Mouse (Mus musculus): ENCODE data around the gene Acly. TPM values are rescaled to one million over a fixed set of nuclear protein-coding genes. Genes with fewer than 3 reads are reported as not detected.

The Acly gene
- polyA plus RNA-seq, 1 experiment from 2014 or later = 76.6 TPM

DNA sequence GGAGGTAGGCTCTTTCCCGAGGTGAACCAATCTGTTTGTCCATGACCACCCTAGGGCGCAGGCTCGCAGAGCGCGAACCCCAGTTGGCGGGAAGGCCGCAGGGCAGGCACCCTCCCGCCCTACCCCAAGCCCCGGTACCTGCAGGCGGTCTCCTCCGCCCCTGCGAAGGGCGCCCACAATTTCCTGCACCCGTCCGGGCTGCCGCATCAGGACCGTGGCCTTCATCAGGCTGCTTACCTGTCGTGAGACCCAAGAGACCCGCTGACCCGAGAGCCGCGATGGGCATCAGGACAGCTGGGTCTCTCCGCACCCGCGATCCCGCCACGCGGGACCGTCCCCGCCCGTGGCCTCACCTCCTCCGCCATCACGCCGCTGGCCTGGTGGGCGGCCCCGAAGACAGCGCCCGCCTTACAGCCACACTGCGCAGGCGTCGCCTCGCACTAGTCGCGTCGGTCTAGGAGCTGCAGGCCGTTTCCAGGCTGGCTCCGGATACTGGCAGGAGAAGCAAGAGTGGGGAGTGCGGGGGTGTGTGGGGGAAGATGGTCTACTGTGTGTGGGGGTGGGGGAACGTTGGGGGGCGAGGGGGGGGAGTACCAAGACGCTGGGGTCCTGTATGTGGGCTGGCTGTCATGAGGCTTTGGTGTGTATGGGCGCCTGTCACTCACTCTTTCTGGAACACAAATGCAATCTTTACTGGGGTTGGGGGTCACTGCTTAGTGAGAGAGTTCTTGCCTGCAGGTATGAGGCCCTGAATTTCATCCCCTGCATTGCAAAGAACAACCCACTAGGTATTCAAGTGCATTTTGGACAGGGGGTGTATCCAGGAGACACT is 86.9 kb downstream of the Acly start:
- H3K9me3 ChIP-seq (replicated peaks; ENCODE audit: control insufficient read depth, low read length) = no peaks in the 10 kb centered on the region
- peak overlapping the region; percentile 77 for H3K9ac ChIP-seq (ENCODE audit: low read depth, low read length)
- WGBS (ENCODE audit: insufficient replicate concordance) = 2% methylated on average over 52 of the region's 52 CpGs
- H3K27me3 ChIP-seq (ENCODE audit: control insufficient read depth, insufficient read depth, low read length) = no peaks in the 10 kb centered on the region
- ATAC-seq (replicated peaks; ENCODE audit: insufficient number of reproducible peaks, low FRiP score, low TSS enrichment) = peak; percentile 90
- H3K4me3 ChIP-seq (ENCODE audit: low read depth, low read length) = peak overlapping the region; percentile 66
- peaks cover 14% of the 10 kb centered on the region for H3K36me3 ChIP-seq (ENCODE audit: control insufficient read depth, insufficient read depth, low read length)
- 0 out of 2 replicates have a peak overlapping the region, but pooled peaks have one; percentile 8 for H3K27ac ChIP-seq (ENCODE audit: low read depth, low read length)
- H3K4me2 ChIP-seq = peak overlapping the region; percentile 67
- peaks cover 8% of the 10 kb centered on the region for H3K4me1 ChIP-seq (ENCODE audit: control insufficient read depth, insufficient read depth, low read length)

DNA sequence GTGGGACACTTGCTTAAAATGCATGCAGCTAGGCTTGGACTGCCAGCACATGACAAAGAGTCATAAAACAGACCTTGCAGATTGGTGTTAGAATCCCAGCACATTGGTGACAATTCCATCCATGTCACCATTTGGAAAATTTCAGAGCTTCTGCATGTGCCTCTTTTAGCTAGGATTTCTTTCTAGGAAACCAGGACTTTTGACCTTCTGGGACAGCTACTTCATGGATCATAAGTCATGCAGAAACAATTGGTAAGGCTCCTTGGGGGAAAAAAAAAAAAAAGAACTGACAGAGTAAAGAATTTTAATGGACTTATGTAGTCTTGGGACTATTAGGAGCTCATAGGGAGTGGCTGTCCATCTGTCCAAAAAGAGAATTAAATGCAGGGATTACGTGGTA is 89.9 kb downstream of the Acly start:
- 80% methylated on average over 1 of the region's 1 CpGs for WGBS (ENCODE audit: insufficient replicate concordance)
- Histone ChIP-seq H3K36me3 (ENCODE audit: control insufficient read depth, insufficient read depth, low read length) (peaks cover 20% of the 10 kb centered on the region), H3K4me3 (ENCODE audit: low read depth, low read length) (no peak overlapping the region), H3K4me2 (no peak overlapping the region), H3K9ac (ENCODE audit: low read depth, low read length) (no peak overlapping the region), H3K27ac (ENCODE audit: low read depth, low read length) (no peak overlapping the region), H3K9me3 (replicated peaks; ENCODE audit: control insufficient read depth, low read length) (no peaks in the 10 kb centered on the region), H3K4me1 (ENCODE audit: control insufficient read depth, insufficient read depth, low read length) (peaks cover 8% of the 10 kb centered on the region), H3K27me3 (ENCODE audit: control insufficient read depth, insufficient read depth, low read length) (no peaks in the 10 kb centered on the region)
- no peak for ATAC-seq (replicated peaks; ENCODE audit: insufficient number of reproducible peaks, low FRiP score, low TSS enrichment)

DNA sequence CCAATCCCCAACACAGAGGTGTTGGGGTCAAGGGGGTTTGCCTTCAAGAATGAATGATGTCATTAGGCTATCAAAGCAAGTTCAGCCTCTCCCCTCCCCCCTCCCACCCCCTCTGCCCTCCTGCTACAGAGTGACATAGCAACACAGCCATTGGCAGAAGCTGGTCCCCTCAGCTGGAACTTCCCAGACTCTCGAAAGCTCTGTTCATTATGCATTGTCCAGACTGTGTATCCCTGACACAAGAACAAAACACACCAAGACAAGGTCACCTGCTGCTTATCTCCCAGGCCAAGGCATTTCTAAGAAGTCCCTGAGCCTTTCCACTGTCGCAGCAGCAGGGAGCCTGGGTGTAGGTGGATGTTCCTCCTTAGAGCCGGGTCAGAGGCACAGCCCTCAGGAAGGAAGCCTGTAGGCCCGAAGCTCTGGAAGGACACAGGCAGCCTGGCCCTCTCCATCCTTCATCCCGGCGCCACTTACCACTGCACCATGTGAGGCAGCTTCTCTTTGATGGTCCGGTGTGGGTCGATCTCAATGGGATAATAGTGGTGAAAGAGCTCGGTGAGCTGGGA is 92.0 kb downstream of the Acly start:
- ATAC-seq (replicated peaks; ENCODE audit: insufficient number of reproducible peaks, low FRiP score, low TSS enrichment) = no peak
- WGBS (ENCODE audit: insufficient replicate concordance) = 85% methylated on average over 9 of the region's 9 CpGs
- Histone ChIP-seq H3K36me3 (ENCODE audit: control insufficient read depth, insufficient read depth, low read length) (peaks cover 25% of the 10 kb centered on the region), H3K9ac (ENCODE audit: low read depth, low read length) (no peak overlapping the region), H3K9me3 (replicated peaks; ENCODE audit: control insufficient read depth, low read length) (no peaks in the 10 kb centered on the region), H3K4me3 (ENCODE audit: low read depth, low read length) (no peak overlapping the region), H3K27me3 (ENCODE audit: control insufficient read depth, insufficient read depth, low read length) (no peaks in the 10 kb centered on the region), H3K4me2 (no peak overlapping the region), H3K4me1 (ENCODE audit: control insufficient read depth, insufficient read depth, low read length) (peaks cover 12% of the 10 kb centered on the region), H3K27ac (ENCODE audit: low read depth, low read length) (no peak overlapping the region)

DNA sequence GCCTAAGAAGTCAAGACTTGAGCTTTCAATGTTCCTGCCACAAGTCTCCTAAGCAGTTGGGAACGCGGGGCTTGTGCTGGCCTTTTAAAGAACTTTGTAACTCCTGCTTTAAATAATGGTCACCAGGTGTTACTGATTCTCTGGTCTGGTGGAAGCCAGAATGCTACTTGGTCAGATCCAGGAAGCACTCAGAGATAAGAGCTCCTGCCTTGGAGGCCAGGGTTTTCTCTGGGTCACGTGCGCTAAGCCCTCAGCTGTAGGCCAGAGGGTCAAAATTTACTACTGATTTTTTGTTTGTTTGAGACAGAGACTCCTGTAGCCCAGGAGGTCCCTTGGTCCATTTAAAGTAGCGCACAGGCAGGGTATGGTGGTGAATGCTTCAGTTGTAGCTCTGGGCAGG is 95.8 kb downstream of the Acly start:
- Histone ChIP-seq H3K36me3 (ENCODE audit: control insufficient read depth, insufficient read depth, low read length) (peaks cover 25% of the 10 kb centered on the region), H3K4me2 (no peak overlapping the region), H3K9me3 (replicated peaks; ENCODE audit: control insufficient read depth, low read length) (no peaks in the 10 kb centered on the region), H3K27ac (ENCODE audit: low read depth, low read length) (no peak overlapping the region), H3K4me1 (ENCODE audit: control insufficient read depth, insufficient read depth, low read length) (peaks cover 14% of the 10 kb centered on the region), H3K9ac (ENCODE audit: low read depth, low read length) (no peak overlapping the region), H3K27me3 (ENCODE audit: control insufficient read depth, insufficient read depth, low read length) (no peaks in the 10 kb centered on the region), H3K4me3 (ENCODE audit: low read depth, low read length) (no peak overlapping the region)
- no peak for ATAC-seq (replicated peaks; ENCODE audit: insufficient number of reproducible peaks, low FRiP score, low TSS enrichment)
- WGBS (ENCODE audit: insufficient replicate concordance) = 72% methylated on average over 5 of the region's 5 CpGs

DNA sequence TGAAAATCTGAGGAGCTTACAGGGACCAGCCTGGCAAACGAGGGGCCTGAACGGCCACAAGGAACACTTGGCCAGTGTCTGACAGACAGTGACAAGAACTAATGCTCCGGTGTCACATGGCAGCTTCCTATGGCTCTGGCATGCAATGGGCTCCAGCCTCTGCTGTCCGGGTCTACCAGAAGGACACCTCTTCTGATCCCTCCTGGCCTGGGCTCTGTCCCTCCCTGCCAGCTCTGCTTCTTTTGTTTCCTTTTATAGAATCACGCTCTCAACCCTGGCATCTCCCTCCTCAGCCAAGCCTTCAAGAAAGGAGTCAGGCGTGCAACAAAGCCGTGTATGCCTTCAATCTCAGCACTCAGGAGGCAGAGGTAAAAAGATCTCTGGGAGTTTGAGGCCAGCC is 97.7 kb downstream of the Acly start:
- Histone ChIP-seq H3K36me3 (ENCODE audit: control insufficient read depth, insufficient read depth, low read length) (peaks cover 15% of the 10 kb centered on the region), H3K27me3 (ENCODE audit: control insufficient read depth, insufficient read depth, low read length) (no peaks in the 10 kb centered on the region), H3K27ac (ENCODE audit: low read depth, low read length) (peak overlapping the region; percentile 64), H3K4me1 (ENCODE audit: control insufficient read depth, insufficient read depth, low read length) (peaks cover 23% of the 10 kb centered on the region), H3K4me2 (peak overlapping the region; percentile 5; the same call in 1 of the 2 replicates), H3K9me3 (replicated peaks; ENCODE audit: control insufficient read depth, low read length) (no peaks in the 10 kb centered on the region), H3K9ac (ENCODE audit: low read depth, low read length) (no peak overlapping the region), H3K4me3 (ENCODE audit: low read depth, low read length) (no peak overlapping the region)
- no peak for ATAC-seq (replicated peaks; ENCODE audit: insufficient number of reproducible peaks, low FRiP score, low TSS enrichment)
- 70% methylated on average over 7 of the region's 7 CpGs for WGBS (ENCODE audit: insufficient replicate concordance)

DNA sequence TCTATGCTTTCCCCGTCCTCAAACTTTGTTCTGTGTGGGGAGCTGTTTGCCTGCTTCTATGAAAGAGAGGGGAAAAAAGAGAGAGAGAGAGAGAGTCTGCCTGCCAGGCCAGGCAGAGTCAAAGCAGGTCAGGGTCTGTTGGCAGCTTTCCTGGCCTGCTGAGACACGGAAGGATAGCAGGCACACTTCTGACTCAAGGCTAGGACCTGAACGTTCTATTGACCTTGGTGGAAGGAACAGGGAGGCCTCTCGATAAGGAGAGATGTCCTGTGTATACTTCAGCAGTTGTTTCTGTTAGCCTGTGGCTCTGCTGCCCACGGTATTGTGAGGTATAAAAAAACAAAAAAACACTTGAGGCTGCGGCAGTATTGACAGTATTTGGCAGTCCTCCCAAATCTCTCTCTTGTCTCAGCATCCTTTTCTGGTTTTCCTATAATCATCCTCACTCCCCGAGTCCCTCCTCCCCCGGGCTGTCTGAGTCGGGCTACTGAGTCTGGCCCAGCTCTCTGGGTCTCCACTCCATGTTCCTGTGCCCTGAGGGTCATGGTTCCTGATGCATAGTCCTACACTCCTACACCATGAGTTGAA is 99.1 kb downstream of the Acly start:
- H3K4me1 ChIP-seq (ENCODE audit: control insufficient read depth, insufficient read depth, low read length) = peaks cover 23% of the 10 kb centered on the region
- peak overlapping the region; percentile 8; the same call in 1 of the 2 replicates for H3K27ac ChIP-seq (ENCODE audit: low read depth, low read length)
- no peak overlapping the region for H3K4me2 ChIP-seq
- peaks cover 18% of the 10 kb centered on the region for H3K36me3 ChIP-seq (ENCODE audit: control insufficient read depth, insufficient read depth, low read length)
- no peak overlapping the region for H3K4me3 ChIP-seq (ENCODE audit: low read depth, low read length)
- H3K9me3 ChIP-seq (replicated peaks; ENCODE audit: control insufficient read depth, low read length) = no peaks in the 10 kb centered on the region
- ATAC-seq (replicated peaks; ENCODE audit: insufficient number of reproducible peaks, low FRiP score, low TSS enrichment) = no peak
- WGBS (ENCODE audit: insufficient replicate concordance) = 50% methylated on average over 9 of the region's 9 CpGs
- H3K27me3 ChIP-seq (ENCODE audit: control insufficient read depth, insufficient read depth, low read length) = no peaks in the 10 kb centered on the region
- H3K9ac ChIP-seq (ENCODE audit: low read depth, low read length) = no peak overlapping the region

DNA sequence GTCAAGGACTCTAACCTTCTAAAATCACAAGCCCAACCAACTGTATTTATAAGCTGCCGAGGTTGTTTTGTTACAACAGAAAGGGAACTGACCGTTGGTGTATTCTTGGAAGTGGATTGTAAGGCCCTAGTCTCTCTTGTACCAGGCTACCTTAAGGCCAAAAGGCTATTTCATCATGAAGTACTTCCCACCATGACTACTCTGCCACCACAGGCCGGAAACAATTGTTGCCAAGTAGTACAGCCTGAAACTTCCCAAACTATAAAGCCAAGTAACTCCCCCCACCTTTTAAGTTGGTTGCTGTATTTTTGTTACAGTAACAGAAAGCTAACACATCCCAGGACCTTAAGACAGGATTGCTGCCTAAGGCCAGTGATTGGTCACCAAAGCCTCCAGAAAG is 101.0 kb downstream of the Acly start:
- ATAC-seq (replicated peaks; ENCODE audit: insufficient number of reproducible peaks, low FRiP score, low TSS enrichment) = no peak
- Histone ChIP-seq H3K4me3 (ENCODE audit: low read depth, low read length) (no peak overlapping the region), H3K27ac (ENCODE audit: low read depth, low read length) (no peak overlapping the region), H3K27me3 (ENCODE audit: control insufficient read depth, insufficient read depth, low read length) (no peaks in the 10 kb centered on the region), H3K4me2 (no peak overlapping the region), H3K4me1 (ENCODE audit: control insufficient read depth, insufficient read depth, low read length) (peaks cover 19% of the 10 kb centered on the region), H3K36me3 (ENCODE audit: control insufficient read depth, insufficient read depth, low read length) (peaks cover 16% of the 10 kb centered on the region), H3K9me3 (replicated peaks; ENCODE audit: control insufficient read depth, low read length) (no peaks in the 10 kb centered on the region), H3K9ac (ENCODE audit: low read depth, low read length) (no peak overlapping the region)
- WGBS (ENCODE audit: insufficient replicate concordance) = 78% methylated on average over 3 of the region's 3 CpGs
